Mouse (Mus musculus) neural tube, embryonic 15.5 days (tissue): ENCODE measurements around the gene Tlx2. TPM values are rescaled to one million over a fixed set of nuclear protein-coding genes. Genes with fewer than 3 reads are reported as not detected.

ENCODE experiments used
- ATAC-seq: fragments of 200-750 bp; cut with Nextera tagmentation; 2 replicates; pipeline ENCODE4 v1.8.0; 2017; ENCODE audit warnings: mild to moderate bottlenecking, moderate TSS enrichment, moderate library complexity; ENCODE audit not compliant: low FRiP score
- H3K27ac ChIP-seq: fragments of 300-500 bp; sonication (generic); replicated peaks from 2 replicates; pipeline ENCODE4 v1.5.1; 2015; ENCODE audit warnings: mild to moderate bottlenecking, inconsistent platforms
- H3K27me3 ChIP-seq: fragments of 300-500 bp; sonication (generic); replicated peaks from 2 replicates; pipeline ENCODE4 v1.6.1; 2015; ENCODE audit warnings: inconsistent platforms
- H3K36me3 ChIP-seq: fragments of 300-500 bp; sonication (generic); 2 replicates; pipeline ENCODE4 v1.6.1; 2015; ENCODE audit warnings: inconsistent platforms
- H3K4me1 ChIP-seq: fragments of 300-500 bp; sonication (generic); 2 replicates; pipeline ENCODE4 v1.6.1; 2015; ENCODE audit warnings: inconsistent platforms
- H3K4me2 ChIP-seq: fragments of 300-500 bp; sonication (generic); 2 replicates; pipeline ENCODE4 v1.6.1; 2015; ENCODE audit warnings: inconsistent platforms, mild to moderate bottlenecking, moderate library complexity
- H3K4me3 ChIP-seq: fragments of 300-500 bp; sonication (generic); replicated peaks from 2 replicates; pipeline ENCODE4 v1.5.1; 2015; ENCODE audit warnings: mild to moderate bottlenecking, inconsistent platforms
- H3K9ac ChIP-seq: fragments of 300-500 bp; sonication (generic); replicated peaks from 2 replicates; pipeline ENCODE4 v1.6.1; 2015; ENCODE audit warnings: mild to moderate bottlenecking, inconsistent platforms
- H3K9me3 ChIP-seq: fragments of 300-500 bp; sonication (generic); replicated peaks from 2 replicates; pipeline ENCODE4 v1.6.1; 2016; ENCODE audit warnings: inconsistent platforms
- WGBS: fragments of 180-500 bp; shearing (Covaris S2); methylation state at CpG from one replicate; pipeline ENCODE4 v1.1.7; 2015; ENCODE audit warnings: mixed read lengths; 5-methylcytosine and 5-hydroxymethylcytosine counted together
- polyA plus RNA-seq: library from polyadenylated mRNA; unstranded; fragments of >200 nt; fragmentation: Nextera tagmentation; extraction: Ambion mirVana; gene quantifications from 2 replicates; pipeline ENCODE4 v1.2.1, GENCODE M21; 2015

The Tlx2 gene
- polyA plus RNA-seq, 1 experiment from 2014 or later = 2.6 TPM

DNA sequence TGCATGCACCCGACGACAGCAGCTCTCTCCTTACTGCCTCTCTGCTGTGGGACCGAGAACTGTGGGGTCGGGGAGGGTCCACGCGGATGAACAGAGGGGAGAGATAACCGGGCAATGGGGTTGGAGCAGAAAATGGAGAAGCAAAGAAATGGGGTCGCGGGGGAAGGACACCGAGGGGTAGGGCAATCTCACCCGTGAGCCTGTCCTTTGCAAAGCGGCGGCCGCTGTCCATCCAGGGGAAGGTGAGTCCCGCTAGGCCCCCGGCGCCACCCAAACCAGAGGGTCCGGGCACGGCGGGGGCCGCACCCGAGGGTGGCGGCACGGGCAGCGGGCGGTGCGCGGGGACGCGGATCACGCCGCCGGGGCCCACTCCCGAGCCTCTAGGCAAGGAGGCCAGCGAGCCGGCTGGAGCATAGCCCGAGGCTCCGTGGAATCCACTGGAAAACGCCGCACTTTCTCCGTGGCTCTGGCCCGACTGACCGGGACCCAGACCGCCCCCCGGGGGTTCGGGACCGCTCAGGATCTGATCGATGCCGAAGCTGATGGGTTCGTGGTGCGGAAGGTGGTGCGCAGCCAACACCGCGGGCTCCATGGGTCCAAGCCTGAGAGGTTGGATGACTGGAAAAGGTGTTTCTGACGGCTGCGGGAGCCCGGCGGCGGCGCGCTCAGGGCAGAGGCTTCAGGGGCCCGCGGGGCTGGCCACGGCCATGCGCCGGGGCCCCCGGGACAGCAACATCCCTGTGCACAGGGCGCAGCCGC, 426 bp downstream of the Tlx2 start:
- Histone ChIP-seq H3K4me1 (peaks cover 24% of the 10 kb centered on the region), H3K27ac (no peak overlapping the region), H3K27me3 (peaks cover 93% of the 10 kb centered on the region), H3K36me3 (no peaks in the 10 kb centered on the region), H3K4me3 (peak overlapping the region; percentile 26), H3K9me3 (no peaks in the 10 kb centered on the region), H3K4me2 (peak overlapping the region; percentile 23), H3K9ac (no peak overlapping the region)
- WGBS = under 1% methylated on average over 68 of the region's 69 CpGs
- ATAC-seq = peak; percentile 35; the same call in 1 of the 2 replicates

DNA sequence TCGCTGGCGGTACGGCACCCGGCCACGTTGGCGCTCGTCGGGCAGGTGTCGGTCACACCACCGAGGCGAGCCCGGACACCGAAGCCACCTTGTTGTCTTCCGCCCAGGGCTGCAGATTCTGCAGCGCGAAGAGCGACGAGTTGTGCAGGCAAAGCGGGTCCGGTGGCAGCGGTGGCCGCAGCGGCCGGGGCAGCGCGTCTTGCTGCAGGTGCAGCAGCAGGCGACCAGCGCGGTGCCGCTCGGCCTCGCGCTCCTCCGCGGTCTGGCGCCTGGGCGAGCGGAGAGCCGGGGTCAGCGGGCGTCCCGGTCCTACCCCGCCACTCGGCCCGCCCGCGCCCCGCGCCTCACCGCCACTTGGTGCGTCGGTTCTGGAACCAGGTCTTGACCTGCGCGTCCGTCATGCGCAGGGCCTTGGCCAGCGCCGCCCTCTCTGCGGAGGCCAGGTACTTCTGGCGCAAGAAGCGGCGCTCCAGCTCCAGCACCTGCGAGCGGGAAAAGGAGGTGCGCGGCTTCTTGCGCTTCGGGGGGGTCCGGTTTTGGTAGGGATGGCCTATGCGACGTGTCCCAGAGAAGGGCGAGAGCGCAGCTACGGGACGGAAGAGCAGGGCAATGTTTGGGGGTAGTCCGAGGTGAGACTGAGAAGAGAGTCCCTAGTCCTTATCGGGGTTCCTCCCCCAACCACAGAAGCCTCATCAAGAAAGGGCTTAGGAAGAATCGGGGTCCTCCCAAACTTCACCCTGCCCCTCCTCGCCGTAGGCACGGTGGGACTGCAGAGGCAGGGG, 1.2 kb downstream of the Tlx2 start:
- no peaks in the 10 kb centered on the region for H3K36me3 ChIP-seq
- no peak overlapping the region for H3K27ac ChIP-seq
- peaks cover 24% of the 10 kb centered on the region for H3K4me1 ChIP-seq
- no peaks in the 10 kb centered on the region for H3K9me3 ChIP-seq
- H3K4me3 ChIP-seq = peak overlapping the region; percentile 26
- no peak for ATAC-seq
- WGBS = under 1% methylated on average over 81 of the region's 81 CpGs
- H3K9ac ChIP-seq = no peak overlapping the region
- peaks cover 93% of the 10 kb centered on the region for H3K27me3 ChIP-seq
- H3K4me2 ChIP-seq = peak overlapping the region; percentile 42

DNA sequence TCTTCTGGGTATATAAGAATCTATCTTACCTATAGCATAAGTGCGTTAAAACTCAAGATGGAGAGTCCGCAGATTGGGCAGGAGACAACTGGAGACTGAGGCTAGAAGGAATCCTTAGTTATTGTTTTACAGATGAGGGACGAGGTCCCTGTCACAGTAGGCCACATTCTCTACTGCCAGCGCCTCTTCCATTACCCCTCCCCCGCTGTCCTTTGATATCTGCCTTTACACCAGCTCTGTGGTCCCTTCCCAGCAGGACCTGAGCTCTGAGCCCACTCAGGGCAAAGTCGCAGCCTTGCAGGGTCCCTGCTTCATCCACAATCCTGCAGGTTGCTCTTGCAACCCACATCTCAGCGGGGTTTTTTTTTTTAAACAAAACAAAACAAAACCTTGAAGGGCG, 1.9 kb downstream of the Tlx2 start:
- WGBS = 4% methylated on average over 8 of the region's 8 CpGs
- ATAC-seq = no peak
- H3K27me3 ChIP-seq = peaks cover 94% of the 10 kb centered on the region
- H3K4me3 ChIP-seq = no peak overlapping the region
- H3K9me3 ChIP-seq = no peaks in the 10 kb centered on the region
- H3K36me3 ChIP-seq = no peaks in the 10 kb centered on the region
- no peak overlapping the region for H3K9ac ChIP-seq
- no peak overlapping the region; the same call in 1 of the 2 replicates for H3K4me2 ChIP-seq
- H3K4me1 ChIP-seq = peaks cover 24% of the 10 kb centered on the region
- H3K27ac ChIP-seq = no peak overlapping the region

DNA sequence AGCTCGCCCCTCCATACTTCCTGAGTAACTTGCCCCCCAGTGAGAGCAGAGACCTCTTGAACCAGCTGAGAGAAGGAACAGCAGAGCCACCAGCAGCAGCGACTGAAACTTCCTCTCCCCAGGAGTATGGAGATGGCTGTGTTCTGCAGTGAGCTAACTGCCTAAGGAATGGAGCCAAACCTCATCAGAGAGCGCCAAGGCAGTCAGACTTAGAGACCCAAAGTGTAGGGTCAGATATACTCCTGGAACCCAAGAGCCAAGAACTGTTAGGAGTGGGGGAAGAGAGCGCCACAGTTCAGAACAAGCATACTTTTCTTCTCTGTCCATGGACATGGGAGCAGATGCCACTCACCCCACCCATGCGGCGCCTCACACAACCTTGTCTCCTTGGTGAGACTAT, 3.7 kb downstream of the Tlx2 start:
- Histone ChIP-seq H3K27ac (no peak overlapping the region), H3K4me2 (no peak overlapping the region), H3K27me3 (peaks cover 94% of the 10 kb centered on the region), H3K9me3 (no peaks in the 10 kb centered on the region), H3K4me3 (no peak overlapping the region), H3K4me1 (peaks cover 24% of the 10 kb centered on the region), H3K36me3 (no peaks in the 10 kb centered on the region), H3K9ac (no peak overlapping the region)
- WGBS = 43% methylated on average over 6 of the region's 6 CpGs
- ATAC-seq = no peak

DNA sequence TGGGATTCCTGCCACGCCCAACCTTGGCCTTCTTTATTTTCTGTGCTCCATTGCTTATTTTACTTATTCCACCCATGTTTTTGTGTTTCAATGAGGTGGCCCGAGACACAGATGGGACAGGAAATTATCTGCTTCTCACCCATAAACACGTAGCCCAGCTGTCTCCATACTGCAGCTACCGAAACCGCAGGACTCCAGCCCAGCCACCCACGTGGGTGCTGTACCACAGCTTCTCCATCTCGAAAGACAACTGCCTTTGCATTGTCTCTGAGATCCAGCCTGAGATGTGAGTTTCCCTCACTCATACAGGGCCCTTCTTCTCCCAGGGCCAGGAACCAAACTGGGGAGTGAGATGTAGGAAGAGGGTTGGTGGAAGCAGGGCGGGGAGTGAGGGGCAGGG, 4.1 kb downstream of the Tlx2 start:
- no peak overlapping the region for H3K4me2 ChIP-seq
- H3K9ac ChIP-seq = no peak overlapping the region
- WGBS = 45% methylated on average over 8 of the region's 8 CpGs
- no peak overlapping the region for H3K4me3 ChIP-seq
- H3K27me3 ChIP-seq = peaks cover 94% of the 10 kb centered on the region
- H3K27ac ChIP-seq = no peak overlapping the region
- no peaks in the 10 kb centered on the region for H3K36me3 ChIP-seq
- H3K4me1 ChIP-seq = peaks cover 20% of the 10 kb centered on the region
- H3K9me3 ChIP-seq = no peaks in the 10 kb centered on the region
- no peak for ATAC-seq

DNA sequence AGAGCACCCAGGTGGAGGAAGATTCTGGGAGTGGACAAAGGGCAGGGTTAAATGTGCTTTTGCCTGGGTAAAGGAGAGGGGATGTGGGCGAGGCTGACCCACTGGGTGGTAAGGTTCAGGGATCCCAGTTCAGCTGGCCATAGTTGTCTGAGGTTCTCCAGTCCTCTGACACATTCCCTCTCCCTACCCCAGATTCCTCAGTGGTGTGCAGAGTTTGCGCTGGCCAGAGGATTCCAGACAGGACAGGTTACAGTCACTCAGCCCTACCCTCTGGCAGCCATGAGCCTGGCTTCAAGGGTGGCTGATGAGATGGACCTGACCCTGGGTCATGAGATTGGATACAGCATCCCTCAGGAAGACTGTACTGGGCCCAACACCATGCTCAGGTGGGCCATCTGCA, 11.4 kb downstream of the Tlx2 start:
- Histone ChIP-seq H3K27me3 (peaks cover 36% of the 10 kb centered on the region), H3K9ac (no peak overlapping the region), H3K4me2 (no peak overlapping the region), H3K4me1 (peaks cover 15% of the 10 kb centered on the region), H3K27ac (no peak overlapping the region), H3K9me3 (no peaks in the 10 kb centered on the region), H3K36me3 (peaks cover 19% of the 10 kb centered on the region), H3K4me3 (no peak overlapping the region)
- no peak for ATAC-seq
- WGBS = 85% methylated on average over 2 of the region's 2 CpGs

DNA sequence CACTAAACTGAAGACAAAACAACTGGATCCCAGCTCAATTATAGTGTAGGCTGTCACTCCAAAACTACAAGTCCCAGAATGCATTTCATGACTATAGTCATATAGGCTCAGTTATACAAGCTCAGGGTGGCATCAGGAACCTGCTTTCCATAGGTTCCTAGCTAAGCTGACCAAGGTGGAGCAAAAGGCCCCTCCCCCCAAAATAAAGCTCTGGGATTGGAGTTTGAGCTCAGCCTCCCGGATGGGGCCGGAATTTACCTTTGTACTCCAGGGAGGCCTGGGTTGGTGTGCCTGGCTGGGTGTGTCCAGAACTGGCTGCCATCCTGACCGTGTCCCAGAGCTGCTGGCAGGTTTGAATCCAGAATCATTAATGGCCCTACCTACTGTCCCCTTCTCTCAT, 12.3 kb downstream of the Tlx2 start, which contains the start of gene Dqx1:
TSS of gene Dqx1 (plus strand) at position 55 of the 400 bp plus-strand sequence.
- peaks cover 23% of the 10 kb centered on the region for H3K4me1 ChIP-seq
- H3K4me2 ChIP-seq = no peak within 1 kb of the TSS
- peaks cover 19% of the 10 kb centered on the region for H3K36me3 ChIP-seq
- ATAC-seq = no peak
- no peak within 1 kb of the TSS for H3K27ac ChIP-seq
- 64% methylated on average over 3 of the region's 3 CpGs for WGBS
- peaks cover 27% of the 10 kb centered on the region for H3K27me3 ChIP-seq
- no peaks in the 10 kb centered on the region for H3K9me3 ChIP-seq
- H3K9ac ChIP-seq = no peak within 1 kb of the TSS
- no peak within 1 kb of the TSS for H3K4me3 ChIP-seq

DNA sequence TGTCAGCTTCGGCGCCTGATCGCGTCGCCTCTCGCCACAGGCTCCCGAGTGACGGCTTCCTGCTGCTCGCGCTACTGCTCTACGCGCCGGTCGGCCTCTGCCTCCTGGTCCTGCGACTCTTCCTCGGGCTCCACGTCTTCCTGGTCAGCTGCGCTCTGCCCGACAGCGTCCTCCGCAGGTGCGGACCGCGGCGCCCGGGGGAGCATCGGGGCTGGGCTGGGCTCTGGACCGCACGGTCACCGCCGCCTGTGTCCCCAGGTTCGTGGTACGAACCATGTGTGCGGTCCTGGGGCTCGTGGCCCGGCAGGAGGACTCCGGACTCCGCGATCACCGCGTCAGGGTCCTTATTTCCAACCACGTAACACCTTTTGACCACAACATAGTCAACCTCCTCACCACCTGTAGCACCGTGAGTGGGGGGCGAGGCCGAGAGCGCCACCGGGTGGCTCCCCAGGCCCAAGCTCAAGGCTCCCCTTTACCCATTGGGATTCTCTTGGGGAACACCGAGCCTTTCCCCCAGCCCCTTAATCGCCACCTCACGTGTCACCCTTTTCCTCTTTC, 15.1 kb downstream of the Tlx2 start, which contains the start of gene Htra2:
TSS of gene Htra2 (minus strand) at position 403 of the 561 bp plus-strand sequence.
- Histone ChIP-seq H3K4me2 (peak within 1 kb of the TSS; percentile 90), H3K27ac (peak within 1 kb of the TSS; percentile 85), H3K27me3 (no peaks in the 10 kb centered on the region), H3K36me3 (peaks cover 29% of the 10 kb centered on the region), H3K9ac (peak within 1 kb of the TSS; percentile 76), H3K4me3 (peak within 1 kb of the TSS; percentile 67), H3K9me3 (no peaks in the 10 kb centered on the region), H3K4me1 (peaks cover 29% of the 10 kb centered on the region)
- ATAC-seq = peak; percentile 45
- under 1% methylated on average over 45 of the region's 50 CpGs for WGBS

DNA sequence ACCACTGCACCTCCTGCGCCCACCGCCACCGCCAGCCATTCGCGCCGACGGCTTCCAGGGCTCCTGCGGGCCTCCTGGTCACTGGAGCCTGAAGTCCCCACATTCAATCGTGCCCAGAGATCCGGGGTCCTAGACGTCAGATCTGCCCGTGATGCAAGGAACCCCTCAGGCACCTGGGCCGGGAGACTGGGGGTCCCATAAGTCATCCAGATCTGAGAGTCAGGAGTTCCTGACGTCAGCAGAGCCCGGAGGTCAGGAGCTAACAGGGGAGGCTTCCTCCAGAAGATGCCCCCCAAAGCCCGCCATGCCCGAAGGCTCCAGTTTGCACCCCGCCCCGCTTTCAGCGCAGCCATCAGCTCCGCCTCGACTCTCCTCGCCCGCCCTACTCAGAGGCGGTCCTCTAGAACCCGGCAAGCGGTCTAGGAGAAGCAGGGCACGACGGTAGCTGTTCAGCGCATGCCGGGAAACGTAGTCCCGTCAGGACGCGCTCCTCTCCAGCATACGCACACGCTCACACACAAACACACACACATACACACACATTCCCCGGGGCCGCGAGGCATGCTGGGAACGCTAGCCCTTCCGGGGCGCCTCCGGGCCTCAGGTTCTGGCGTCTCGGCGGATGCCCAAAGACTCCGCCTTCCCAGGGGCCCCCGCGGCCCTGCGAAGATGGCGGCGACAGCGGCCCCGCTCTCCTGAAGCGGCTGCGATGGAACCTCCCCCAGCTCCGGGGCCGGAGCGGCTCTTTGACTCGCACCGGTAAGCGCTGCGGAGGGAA, 15.8 kb downstream of the Tlx2 start, which contains the start of gene Aup1:
TSS of gene Aup1 (plus strand) at position 448 of the 778 bp plus-strand sequence.
- peak within 1 kb of the TSS; percentile 85 for H3K27ac ChIP-seq
- H3K36me3 ChIP-seq = peaks cover 29% of the 10 kb centered on the region
- peaks cover 29% of the 10 kb centered on the region for H3K4me1 ChIP-seq
- H3K27me3 ChIP-seq = no peaks in the 10 kb centered on the region
- peak; percentile 97 for ATAC-seq
- under 1% methylated on average over 64 of the region's 64 CpGs for WGBS
- peak within 1 kb of the TSS; percentile 90 for H3K4me2 ChIP-seq
- H3K9me3 ChIP-seq = no peaks in the 10 kb centered on the region
- H3K9ac ChIP-seq = peak within 1 kb of the TSS; percentile 76
- peak within 1 kb of the TSS; percentile 67 for H3K4me3 ChIP-seq

DNA sequence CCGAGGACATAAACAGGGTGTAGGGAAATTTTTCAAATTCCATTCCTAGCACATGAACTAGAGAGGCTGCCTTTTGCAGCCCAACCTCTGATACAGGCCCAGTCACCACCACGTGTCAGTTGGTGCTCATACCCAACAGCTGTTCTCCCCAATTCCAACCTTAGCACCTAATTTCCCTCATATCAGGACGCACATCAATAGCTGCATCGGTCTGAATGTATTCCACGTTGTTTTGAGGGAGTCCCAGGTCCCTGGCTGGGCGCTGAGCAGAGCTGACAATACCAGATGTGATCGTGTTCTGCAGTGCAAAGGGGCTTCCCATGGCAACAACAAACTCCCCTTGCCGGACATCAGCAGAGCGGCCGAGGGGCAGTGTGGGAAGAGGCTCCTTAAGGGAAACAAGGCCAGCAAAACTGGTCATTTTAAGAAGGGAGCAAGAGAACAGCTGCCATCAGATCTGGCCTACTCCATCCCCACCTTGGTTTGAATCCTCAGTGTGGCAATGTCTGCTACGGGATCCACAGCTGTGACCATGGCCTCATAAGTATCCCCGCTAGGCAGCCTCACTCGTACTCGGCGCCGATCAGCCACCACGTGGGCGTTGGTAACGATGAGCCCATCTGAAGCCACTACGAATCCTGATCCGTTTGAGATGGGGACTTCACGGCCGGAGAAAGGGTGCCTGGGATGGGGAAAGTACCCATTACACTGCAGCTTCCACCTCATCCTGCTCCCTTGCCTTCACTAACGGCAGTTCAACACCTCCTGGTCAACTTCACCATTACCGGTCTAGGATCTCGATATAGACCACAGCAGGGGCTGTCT, 16.7 kb downstream of the Tlx2 start:
- H3K4me3 ChIP-seq = peak overlapping the region; percentile 67
- peaks cover 29% of the 10 kb centered on the region for H3K36me3 ChIP-seq
- no peaks in the 10 kb centered on the region for H3K9me3 ChIP-seq
- 2% methylated on average over 26 of the region's 26 CpGs for WGBS
- peak overlapping the region; percentile 90 for H3K4me2 ChIP-seq
- peak overlapping the region; percentile 76 for H3K9ac ChIP-seq
- H3K27ac ChIP-seq = peak overlapping the region; percentile 85
- ATAC-seq = peak; percentile 8; the same call in 1 of the 2 replicates
- H3K4me1 ChIP-seq = peaks cover 29% of the 10 kb centered on the region
- no peaks in the 10 kb centered on the region for H3K27me3 ChIP-seq
